Mouse (Mus musculus): Measurements from ENCODE around the gene Cd44. TPM values are rescaled to one million over a fixed set of nuclear protein-coding genes. Genes with fewer than 3 reads are reported as not detected.

The Cd44 gene
- polyA plus RNA-seq, 1 experiment from 2014 or later, result 57.3 TPM

GRCm38 (mm10) chr2:102873848-102874247 is 27.6 kb downstream of the Cd44 start:
- Histone ChIP-seq H3K27ac (replicated peaks; ENCODE audit: low read depth, low read length) (no peak overlapping the region), H3K36me3 (ENCODE audit: control insufficient read depth, insufficient read depth, low read length) (no peaks in the 10 kb centered on the region), H3K4me1 (ENCODE audit: control insufficient read depth, insufficient read depth, low read length) (no peaks in the 10 kb centered on the region), H3K4me2 (ENCODE audit: low read depth, low read length) (no peak overlapping the region), H3K4me3 (ENCODE audit: low read depth, low read length) (no peak overlapping the region), H3K27me3 (replicated peaks; ENCODE audit: control insufficient read depth, insufficient read depth, low read length) (no peaks in the 10 kb centered on the region), H3K9me3 (ENCODE audit: control insufficient read depth, low read length) (no peaks in the 10 kb centered on the region), H3K9ac (ENCODE audit: low read depth, low read length) (no peak overlapping the region)
- DNase-seq (ENCODE audit: low spot score) (peak; percentile 59), ATAC-seq (ENCODE audit: low read depth) (no peak)
- WGBS, result 35% methylated on average over 4 of the region's 4 CpGs

DNA sequence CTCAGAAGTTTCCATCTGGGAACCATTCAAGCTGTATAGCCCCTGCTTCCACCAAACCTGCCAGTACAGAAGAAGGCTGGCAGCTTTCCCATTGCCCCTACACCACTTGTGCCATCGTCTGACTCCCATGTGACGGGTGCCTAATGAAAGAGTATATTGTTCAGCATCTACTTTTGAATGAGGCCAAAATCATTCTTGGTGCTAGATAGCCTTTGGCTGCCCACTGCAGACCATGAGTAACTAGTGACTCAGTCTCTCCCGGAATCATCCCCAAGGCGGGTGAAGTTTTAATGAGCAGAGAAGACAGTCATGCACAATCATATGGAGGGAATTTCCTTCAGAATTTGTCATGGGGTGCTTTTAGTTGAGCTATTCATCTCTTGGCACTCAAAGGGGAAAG is 28.3 kb downstream of the Cd44 start:
- Histone ChIP-seq H3K36me3 (ENCODE audit: control insufficient read depth, insufficient read depth, low read length) (no peaks in the 10 kb centered on the region), H3K4me3 (ENCODE audit: low read depth, low read length) (no peak overlapping the region), H3K27ac (replicated peaks; ENCODE audit: low read depth, low read length) (no peak overlapping the region), H3K4me1 (ENCODE audit: control insufficient read depth, insufficient read depth, low read length) (no peaks in the 10 kb centered on the region), H3K9ac (ENCODE audit: low read depth, low read length) (no peak overlapping the region), H3K9me3 (ENCODE audit: control insufficient read depth, low read length) (no peaks in the 10 kb centered on the region), H3K4me2 (ENCODE audit: low read depth, low read length) (no peak overlapping the region), H3K27me3 (replicated peaks; ENCODE audit: control insufficient read depth, insufficient read depth, low read length) (no peaks in the 10 kb centered on the region)
- 88% methylated on average over 4 of the region's 4 CpGs for WGBS
- ATAC-seq (ENCODE audit: low read depth), result no peak
- DNase-seq (ENCODE audit: low spot score), result peak; percentile 27

- H3K27ac ChIP-seq (replicated peaks; ENCODE audit: low read depth, low read length), result no peak overlapping the region
- no peaks in the 10 kb centered on the region for H3K36me3 ChIP-seq (ENCODE audit: control insufficient read depth, insufficient read depth, low read length)
- ATAC-seq (ENCODE audit: low read depth) (no peak), DNase-seq (ENCODE audit: low spot score) (no peak)
- no peak overlapping the region for H3K4me3 ChIP-seq (ENCODE audit: low read depth, low read length)
- 70% methylated on average over 2 of the region's 2 CpGs for WGBS
- no peaks in the 10 kb centered on the region for H3K27me3 ChIP-seq (replicated peaks; ENCODE audit: control insufficient read depth, insufficient read depth, low read length)
- no peaks in the 10 kb centered on the region for H3K9me3 ChIP-seq (ENCODE audit: control insufficient read depth, low read length)
- no peak overlapping the region for H3K4me2 ChIP-seq (ENCODE audit: low read depth, low read length)
- H3K4me1 ChIP-seq (ENCODE audit: control insufficient read depth, insufficient read depth, low read length), result no peaks in the 10 kb centered on the region
- no peak overlapping the region for H3K9ac ChIP-seq (ENCODE audit: low read depth, low read length)
Observed at GRCm38 (mm10) chr2:102872436-102872835, 29.0 kb downstream of the Cd44 start.

DNA sequence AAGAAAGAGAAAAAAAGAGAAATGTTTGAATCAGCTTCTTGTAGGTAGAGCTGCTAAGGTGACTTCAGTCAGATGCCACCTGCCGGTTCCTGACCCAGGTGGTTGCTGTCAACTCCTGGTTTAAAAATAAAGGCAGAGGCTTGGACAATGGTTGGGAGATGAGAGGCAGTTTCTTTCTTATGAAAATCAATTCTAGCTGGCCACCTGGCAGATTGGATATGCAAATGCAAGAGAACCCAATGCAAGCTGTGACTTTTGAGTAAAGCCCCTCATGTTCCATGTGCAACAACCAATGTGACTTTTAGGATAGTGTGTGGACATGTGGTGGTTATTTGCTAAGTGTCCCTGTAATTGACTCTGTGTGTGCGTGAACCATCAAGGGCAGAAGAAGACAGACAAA is 33.0 kb downstream of the Cd44 start:
- no peak overlapping the region for H3K9ac ChIP-seq (ENCODE audit: low read depth, low read length)
- WGBS, result 83% methylated on average over 2 of the region's 2 CpGs
- no peaks in the 10 kb centered on the region for H3K27me3 ChIP-seq (replicated peaks; ENCODE audit: control insufficient read depth, insufficient read depth, low read length)
- H3K27ac ChIP-seq (replicated peaks; ENCODE audit: low read depth, low read length), result no peak overlapping the region
- no peak overlapping the region for H3K4me2 ChIP-seq (ENCODE audit: low read depth, low read length)
- no peak overlapping the region for H3K4me3 ChIP-seq (ENCODE audit: low read depth, low read length)
- H3K4me1 ChIP-seq (ENCODE audit: control insufficient read depth, insufficient read depth, low read length), result no peaks in the 10 kb centered on the region
- H3K36me3 ChIP-seq (ENCODE audit: control insufficient read depth, insufficient read depth, low read length), result no peaks in the 10 kb centered on the region
- H3K9me3 ChIP-seq (ENCODE audit: control insufficient read depth, low read length), result no peaks in the 10 kb centered on the region
- ATAC-seq (ENCODE audit: low read depth) (no peak), DNase-seq (ENCODE audit: low spot score) (no peak)

GRCm38 (mm10) chr2:102867396-102868088 is 33.9 kb downstream of the Cd44 start:
- ATAC-seq (ENCODE audit: low read depth), result no peak
- H3K9ac ChIP-seq (ENCODE audit: low read depth, low read length), result no peak overlapping the region

GRCm38 (mm10) chr2:102866594-102866993 is 34.9 kb downstream of the Cd44 start:
- H3K9ac ChIP-seq (ENCODE audit: low read depth, low read length), result no peak overlapping the region
- no peak overlapping the region for H3K4me3 ChIP-seq (ENCODE audit: low read depth, low read length)
- ATAC-seq (ENCODE audit: low read depth), result no peak
- H3K4me2 ChIP-seq (ENCODE audit: low read depth, low read length), result no peak overlapping the region
- no peaks in the 10 kb centered on the region for H3K4me1 ChIP-seq (ENCODE audit: control insufficient read depth, insufficient read depth, low read length)
- WGBS, result 23% methylated on average over 1 of the region's 1 CpGs
- no peaks in the 10 kb centered on the region for H3K36me3 ChIP-seq (ENCODE audit: control insufficient read depth, insufficient read depth, low read length)
- no peak for DNase-seq (ENCODE audit: low spot score)
- H3K27ac ChIP-seq (replicated peaks; ENCODE audit: low read depth, low read length), result no peak overlapping the region
- H3K27me3 ChIP-seq (replicated peaks; ENCODE audit: control insufficient read depth, insufficient read depth, low read length), result no peaks in the 10 kb centered on the region
- no peaks in the 10 kb centered on the region for H3K9me3 ChIP-seq (ENCODE audit: control insufficient read depth, low read length)

More at GRCm38 (mm10) chr2:102867396-102868088, 33.9 kb downstream of the Cd44 start:
- Histone ChIP-seq H3K9me3 (ENCODE audit: control insufficient read depth, low read length) (no peaks in the 10 kb centered on the region), H3K27ac (replicated peaks; ENCODE audit: low read depth, low read length) (no peak overlapping the region), H3K4me2 (ENCODE audit: low read depth, low read length) (no peak overlapping the region), H3K36me3 (ENCODE audit: control insufficient read depth, insufficient read depth, low read length) (no peaks in the 10 kb centered on the region), H3K4me1 (ENCODE audit: control insufficient read depth, insufficient read depth, low read length) (no peaks in the 10 kb centered on the region), H3K27me3 (replicated peaks; ENCODE audit: control insufficient read depth, insufficient read depth, low read length) (no peaks in the 10 kb centered on the region), H3K4me3 (ENCODE audit: low read depth, low read length) (no peak overlapping the region)
- peak; percentile 46 for DNase-seq (ENCODE audit: low spot score)
- 46% methylated on average over 6 of the region's 6 CpGs for WGBS

- Histone ChIP-seq H3K27me3 (replicated peaks; ENCODE audit: control insufficient read depth, insufficient read depth, low read length) (no peaks in the 10 kb centered on the region), H3K9me3 (ENCODE audit: control insufficient read depth, low read length) (no peaks in the 10 kb centered on the region), H3K4me2 (ENCODE audit: low read depth, low read length) (no peak overlapping the region), H3K4me3 (ENCODE audit: low read depth, low read length) (no peak overlapping the region), H3K36me3 (ENCODE audit: control insufficient read depth, insufficient read depth, low read length) (peaks cover 6% of the 10 kb centered on the region; the same call in 1 of the 2 replicates), H3K9ac (ENCODE audit: low read depth, low read length) (no peak overlapping the region), H3K4me1 (ENCODE audit: control insufficient read depth, insufficient read depth, low read length) (no peaks in the 10 kb centered on the region), H3K27ac (replicated peaks; ENCODE audit: low read depth, low read length) (no peak overlapping the region)
- WGBS, result 89% methylated on average over 8 of the region's 8 CpGs
- ATAC-seq (ENCODE audit: low read depth) (no peak), DNase-seq (ENCODE audit: low spot score) (no peak)
Observed at GRCm38 (mm10) chr2:102865354-102865752, 36.1 kb downstream of the Cd44 start.

DNA sequence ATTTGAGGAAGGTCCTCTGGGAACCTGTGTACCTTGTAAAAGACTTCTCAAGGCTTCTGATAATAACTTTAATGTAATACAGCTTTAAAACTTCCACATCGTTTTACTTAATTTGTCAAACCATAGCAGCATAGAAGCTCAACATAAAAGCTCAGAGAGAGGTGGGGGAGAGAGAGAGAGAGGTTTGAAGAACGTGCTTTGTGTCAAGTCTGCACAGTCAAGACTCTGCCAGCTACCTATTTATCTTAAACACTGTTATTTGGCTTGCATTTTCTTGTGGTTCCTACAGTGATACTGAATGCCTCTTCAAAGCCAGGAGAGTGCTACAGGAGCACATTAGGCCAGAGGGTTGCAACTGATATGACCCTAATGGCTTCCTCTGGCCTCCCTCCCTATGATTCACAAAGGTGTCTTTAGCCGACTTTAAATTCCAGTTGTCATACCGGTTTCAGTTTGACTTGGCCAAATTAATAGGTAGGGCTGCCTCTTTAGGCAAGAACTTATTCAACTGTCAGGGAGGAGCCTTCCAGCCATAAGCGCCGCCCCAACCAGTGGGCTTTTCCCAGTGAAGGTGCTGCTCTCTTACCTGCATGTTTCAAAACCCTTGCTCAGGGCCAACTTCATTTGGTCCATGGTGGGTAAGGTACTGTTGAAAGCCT is 36.6 kb downstream of the Cd44 start:
- H3K36me3 ChIP-seq (ENCODE audit: control insufficient read depth, insufficient read depth, low read length), result peaks cover 6% of the 10 kb centered on the region; the same call in 1 of the 2 replicates
- no peaks in the 10 kb centered on the region for H3K27me3 ChIP-seq (replicated peaks; ENCODE audit: control insufficient read depth, insufficient read depth, low read length)
- no peaks in the 10 kb centered on the region for H3K4me1 ChIP-seq (ENCODE audit: control insufficient read depth, insufficient read depth, low read length)
- 61% methylated on average over 6 of the region's 6 CpGs for WGBS
- H3K4me3 ChIP-seq (ENCODE audit: low read depth, low read length), result no peak overlapping the region
- H3K4me2 ChIP-seq (ENCODE audit: low read depth, low read length), result no peak overlapping the region
- no peak overlapping the region for H3K9ac ChIP-seq (ENCODE audit: low read depth, low read length)
- DNase-seq (ENCODE audit: low spot score) (peak; percentile 23), ATAC-seq (ENCODE audit: low read depth) (peak; percentile 33; the same call in 1 of the 2 replicates)
- no peaks in the 10 kb centered on the region for H3K9me3 ChIP-seq (ENCODE audit: control insufficient read depth, low read length)
- H3K27ac ChIP-seq (replicated peaks; ENCODE audit: low read depth, low read length), result no peak overlapping the region

- Histone ChIP-seq H3K4me1 (ENCODE audit: control insufficient read depth, insufficient read depth, low read length) (no peaks in the 10 kb centered on the region), H3K9ac (ENCODE audit: low read depth, low read length) (no peak overlapping the region), H3K36me3 (ENCODE audit: control insufficient read depth, insufficient read depth, low read length) (peaks cover 6% of the 10 kb centered on the region; the same call in 1 of the 2 replicates), H3K9me3 (ENCODE audit: control insufficient read depth, low read length) (no peaks in the 10 kb centered on the region), H3K27me3 (replicated peaks; ENCODE audit: control insufficient read depth, insufficient read depth, low read length) (no peaks in the 10 kb centered on the region), H3K4me2 (ENCODE audit: low read depth, low read length) (no peak overlapping the region), H3K4me3 (ENCODE audit: low read depth, low read length) (no peak overlapping the region), H3K27ac (replicated peaks; ENCODE audit: low read depth, low read length) (no peak overlapping the region)
- ATAC-seq (ENCODE audit: low read depth), result no peak; the same call in 1 of the 2 replicates
- no peak for DNase-seq (ENCODE audit: low spot score)
- 69% methylated on average over 4 of the region's 4 CpGs for WGBS
Observed at GRCm38 (mm10) chr2:102864036-102864435, 37.4 kb downstream of the Cd44 start.
